Mouse (Mus musculus): ENCODE measurements at regions not wholly inside any gene's neighbourhood (a gene's known extent, or its start where the extent isn't known, plus 50 kb on each side); places are given as distances from the start of the nearest gene placed in this dataset.
"Not testable (repeated sequence)": the region's sequence is repeated elsewhere in the genome, so short reads cannot be mapped to it uniquely, and the experiment has no call there.

DNA sequence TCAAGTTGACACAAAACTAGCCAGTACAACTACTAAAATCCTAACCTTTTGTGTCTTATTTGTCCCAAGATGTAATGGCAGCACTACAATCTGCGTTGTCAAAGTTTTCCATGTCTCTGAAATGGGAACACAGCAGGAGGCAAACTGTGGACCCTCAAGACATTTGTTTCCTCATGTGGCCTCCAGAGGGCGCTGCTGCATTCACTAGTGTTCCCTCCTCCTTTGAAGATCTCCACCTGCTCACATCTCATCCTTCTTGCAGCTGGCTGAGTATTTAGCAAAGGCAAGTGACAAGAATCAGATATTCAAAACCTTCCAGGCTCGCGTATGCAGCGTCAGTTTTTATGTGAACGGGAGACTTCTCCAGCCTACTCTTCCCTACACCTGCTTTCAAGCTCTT is 663.3 kb downstream of the Dad1 start:
- H3K36me3 ChIP-seq; H3K9ac ChIP-seq (replicated peaks); H3K4me3 ChIP-seq; H3K4me2 ChIP-seq (replicated peaks); ATAC-seq (replicated peaks); H3K27me3 ChIP-seq; H3K27ac ChIP-seq (replicated peaks); H3K4me1 ChIP-seq; H3K9me3 ChIP-seq: not testable (repeated sequence)
- 53% methylated on average over 6 of the region's 6 CpGs for WGBS

DNA sequence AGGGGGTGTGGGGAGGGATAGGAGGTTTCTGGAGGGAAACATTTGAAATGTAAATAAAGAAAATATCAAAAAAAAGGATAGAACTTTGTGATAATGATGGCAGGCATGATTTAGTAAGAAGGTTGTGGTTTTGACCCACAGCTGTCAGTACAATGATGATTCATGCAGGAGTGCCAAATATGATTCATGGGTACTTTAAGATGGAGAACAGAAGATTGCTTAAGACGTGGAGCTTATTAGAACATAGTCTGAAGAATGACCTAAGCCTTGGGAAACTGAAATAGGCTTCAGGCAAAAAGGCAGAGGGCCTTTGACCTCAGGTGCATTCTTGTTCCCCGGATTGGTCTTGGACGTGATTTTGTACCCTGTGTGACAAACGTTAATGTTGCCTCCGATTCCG is 671.4 kb downstream of the Dad1 start:
- not testable (repeated sequence) for H3K9ac ChIP-seq (replicated peaks); H3K4me2 ChIP-seq (replicated peaks); ATAC-seq (replicated peaks); H3K27me3 ChIP-seq; H3K27ac ChIP-seq (replicated peaks); H3K4me3 ChIP-seq; H3K4me1 ChIP-seq; H3K9me3 ChIP-seq; H3K36me3 ChIP-seq
- WGBS, result 92% methylated on average over 6 of the region's 6 CpGs

DNA sequence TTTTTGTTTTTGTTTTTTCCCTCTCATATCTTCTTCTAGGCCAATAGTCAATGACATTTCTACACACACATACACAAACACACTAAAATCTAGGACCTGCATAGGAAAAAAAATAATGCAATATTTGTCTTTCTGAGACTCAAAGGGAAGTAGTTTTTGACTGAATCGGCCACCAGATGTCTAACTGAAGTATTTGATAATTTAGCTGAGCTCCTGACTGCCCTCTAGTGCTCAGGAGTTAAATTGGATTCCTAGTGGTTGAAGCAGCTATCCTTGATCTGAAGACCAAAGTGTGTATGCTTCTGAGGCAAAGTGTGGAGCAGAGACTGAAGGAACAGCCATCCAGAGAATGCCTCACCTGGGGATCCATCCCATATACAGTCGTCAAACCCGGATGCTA is 672.2 kb downstream of the Dad1 start:
- H3K36me3 ChIP-seq; H3K27me3 ChIP-seq; H3K4me1 ChIP-seq; ATAC-seq (replicated peaks); H3K9ac ChIP-seq (replicated peaks); H3K4me3 ChIP-seq; H3K9me3 ChIP-seq; H3K4me2 ChIP-seq (replicated peaks); H3K27ac ChIP-seq (replicated peaks): not testable (repeated sequence)
- 55% methylated on average over 3 of the region's 3 CpGs for WGBS

DNA sequence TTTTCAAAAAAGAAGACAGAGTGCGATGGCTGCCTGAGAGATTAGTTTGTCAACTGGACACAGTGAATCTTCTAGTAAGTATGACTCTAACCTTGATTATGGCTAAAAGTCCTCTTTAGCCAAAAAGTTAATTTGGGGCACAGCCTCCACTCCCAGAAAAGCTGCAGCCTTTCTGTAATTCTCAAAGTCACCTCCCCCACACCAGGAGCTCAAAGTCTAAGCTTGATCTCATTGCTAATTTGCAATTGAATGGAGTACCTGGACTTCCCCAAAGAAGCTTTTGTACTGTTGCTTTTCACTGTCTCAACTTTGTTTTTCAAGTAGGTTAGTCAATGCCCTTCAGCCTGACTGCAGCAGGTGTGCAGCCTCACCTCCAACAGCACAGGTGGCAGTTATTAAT is 677.0 kb downstream of the Dad1 start:
- H3K27me3 ChIP-seq; H3K27ac ChIP-seq (replicated peaks); H3K36me3 ChIP-seq; H3K9ac ChIP-seq (replicated peaks); ATAC-seq (replicated peaks); H3K4me1 ChIP-seq; H3K9me3 ChIP-seq; H3K4me3 ChIP-seq; H3K4me2 ChIP-seq (replicated peaks): not testable (repeated sequence)
- 94% methylated on average over 1 of the region's 1 CpGs for WGBS

DNA sequence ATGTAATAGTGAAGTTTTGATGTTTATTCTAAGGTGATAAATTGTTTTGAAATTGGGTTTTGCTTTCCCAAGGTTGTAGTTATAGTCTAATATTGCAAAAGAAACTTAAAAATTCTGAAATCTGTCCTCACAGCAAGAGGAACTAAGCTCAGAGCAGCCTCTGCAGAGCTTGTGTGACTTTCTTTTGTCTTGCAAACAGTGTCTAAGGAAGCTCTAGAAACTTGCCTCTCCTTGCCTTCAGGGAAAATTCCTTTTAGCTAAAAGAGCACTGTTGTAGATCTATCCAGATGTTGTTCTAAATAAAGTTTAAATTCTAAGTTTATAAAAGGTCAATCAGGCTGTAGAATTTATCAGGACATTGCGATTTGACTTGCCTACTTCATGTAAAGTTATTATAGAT is 681.2 kb downstream of the Dad1 start:
- not testable (repeated sequence) for H3K27me3 ChIP-seq; ATAC-seq (replicated peaks)

DNA sequence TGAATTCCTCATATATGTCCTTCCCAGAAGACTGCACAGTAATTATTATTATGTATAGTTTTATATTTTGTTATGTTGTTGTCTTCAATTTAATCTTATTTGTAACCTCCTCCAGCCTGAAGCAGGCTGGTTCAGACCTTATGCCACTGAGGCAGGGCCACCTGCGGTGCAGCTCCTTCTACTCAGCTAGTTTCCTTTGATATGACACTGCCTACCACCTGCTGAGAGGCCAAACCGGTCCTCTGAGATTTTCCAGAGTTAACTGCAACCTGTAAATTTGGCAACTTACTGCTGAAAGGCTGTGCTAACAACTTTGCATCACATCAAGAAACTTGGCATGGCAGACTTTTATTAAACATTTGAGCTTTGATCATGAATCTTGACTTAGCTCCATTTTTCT is 691.3 kb downstream of the Dad1 start:
- no peaks in the 10 kb centered on the region for H3K27me3 ChIP-seq
- 58% methylated on average over 2 of the region's 2 CpGs for WGBS
- no peak overlapping the region for H3K9ac ChIP-seq (replicated peaks)
- no peaks in the 10 kb centered on the region for H3K4me1 ChIP-seq
- ATAC-seq (replicated peaks), result no peak
- H3K4me2 ChIP-seq (replicated peaks), result no peak overlapping the region
- H3K36me3 ChIP-seq, result no peaks in the 10 kb centered on the region
- H3K4me3 ChIP-seq, result no peak overlapping the region
- H3K27ac ChIP-seq (replicated peaks), result no peak overlapping the region
- H3K9me3 ChIP-seq, result no peaks in the 10 kb centered on the region

More for the DNA sequence above, 681.2 kb downstream of the Dad1 start:
- H3K27ac ChIP-seq (replicated peaks); H3K9ac ChIP-seq (replicated peaks); H3K4me2 ChIP-seq (replicated peaks); H3K4me3 ChIP-seq; H3K4me1 ChIP-seq; H3K36me3 ChIP-seq; H3K9me3 ChIP-seq: not testable (repeated sequence)
- 83% methylated on average over 1 of the region's 1 CpGs for WGBS

DNA sequence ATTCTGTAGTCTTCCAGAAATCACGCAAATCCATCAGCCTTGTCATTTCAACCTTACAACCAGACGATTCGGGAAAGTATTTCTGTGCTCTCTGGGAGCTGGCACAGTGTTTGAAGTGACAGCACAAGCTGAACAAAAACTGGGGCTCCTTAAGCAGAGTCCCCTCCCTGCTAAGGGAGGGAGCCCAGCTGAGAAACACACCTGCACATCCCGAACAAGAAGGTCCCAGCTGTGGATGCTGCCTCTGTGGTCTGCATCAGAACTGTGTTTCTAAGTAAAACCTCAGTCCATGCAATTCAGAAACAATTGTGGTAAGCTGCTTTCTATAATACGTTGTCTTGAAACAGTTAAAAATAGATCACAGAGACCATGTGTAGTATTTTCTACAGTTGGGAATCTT is 693.8 kb downstream of the Dad1 start:
- H3K27ac ChIP-seq (replicated peaks); H3K4me1 ChIP-seq; H3K9ac ChIP-seq (replicated peaks); H3K9me3 ChIP-seq; H3K27me3 ChIP-seq; H3K4me2 ChIP-seq (replicated peaks); ATAC-seq (replicated peaks); H3K4me3 ChIP-seq; H3K36me3 ChIP-seq: not testable (repeated sequence)
- 84% methylated on average over 5 of the region's 5 CpGs for WGBS

DNA sequence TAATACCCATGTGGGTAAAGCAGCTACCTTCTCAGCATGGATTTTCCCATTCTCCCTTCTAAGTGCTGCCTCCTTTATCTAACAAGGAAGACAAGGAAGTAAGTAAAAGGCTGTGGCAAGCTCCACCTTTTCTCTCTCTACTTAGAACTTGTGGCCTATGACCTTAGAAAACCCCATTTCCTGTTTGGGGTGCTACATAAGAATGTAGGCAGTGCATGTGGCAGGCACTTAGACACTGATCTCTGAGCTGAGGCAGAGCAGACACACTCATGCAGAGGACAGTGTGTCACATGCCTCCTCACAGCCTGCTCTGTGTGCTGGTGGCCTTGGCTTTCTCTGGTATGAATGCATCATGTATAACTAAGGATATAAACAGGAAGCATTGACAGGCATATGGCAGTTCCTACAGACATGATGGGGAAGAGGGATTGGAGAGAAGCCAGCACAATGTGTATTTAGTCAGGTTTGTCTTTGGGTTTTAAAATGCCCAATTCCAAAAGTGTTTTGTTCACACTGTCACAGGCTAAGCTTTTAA is 694.5 kb downstream of the Dad1 start:
- not testable (repeated sequence) for H3K4me1 ChIP-seq; ATAC-seq (replicated peaks); H3K4me2 ChIP-seq (replicated peaks); H3K36me3 ChIP-seq; H3K9me3 ChIP-seq; H3K27me3 ChIP-seq; H3K4me3 ChIP-seq; H3K9ac ChIP-seq (replicated peaks); H3K27ac ChIP-seq (replicated peaks)

DNA sequence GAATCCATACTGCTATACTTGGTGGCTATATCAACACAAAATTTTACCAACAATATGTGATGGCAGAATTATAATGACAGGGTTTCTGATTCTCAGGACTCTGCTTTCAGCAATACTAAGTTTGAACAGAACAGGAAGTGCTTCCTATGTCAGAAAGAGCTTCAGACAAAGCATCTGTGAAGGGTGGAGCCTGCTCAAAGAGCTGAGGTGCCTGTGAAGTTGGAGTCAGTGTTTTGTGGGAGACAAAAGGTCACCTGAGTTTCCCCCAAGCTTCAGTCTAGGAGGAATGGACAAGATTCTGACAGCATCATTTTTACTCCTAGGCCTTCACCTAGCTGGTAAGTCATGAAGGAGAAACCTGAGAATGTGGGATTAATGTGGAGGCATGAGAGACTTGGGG is 700.1 kb downstream of the Dad1 start:
- Histone ChIP-seq H3K36me3 (no peaks in the 10 kb centered on the region), H3K4me3 (no peak overlapping the region), H3K4me2 (replicated peaks) (no peak overlapping the region), H3K27me3 (no peaks in the 10 kb centered on the region), H3K9ac (replicated peaks) (no peak overlapping the region), H3K4me1 (no peaks in the 10 kb centered on the region), H3K9me3 (no peaks in the 10 kb centered on the region), H3K27ac (replicated peaks) (no peak overlapping the region)
- ATAC-seq (replicated peaks), result no peak

DNA sequence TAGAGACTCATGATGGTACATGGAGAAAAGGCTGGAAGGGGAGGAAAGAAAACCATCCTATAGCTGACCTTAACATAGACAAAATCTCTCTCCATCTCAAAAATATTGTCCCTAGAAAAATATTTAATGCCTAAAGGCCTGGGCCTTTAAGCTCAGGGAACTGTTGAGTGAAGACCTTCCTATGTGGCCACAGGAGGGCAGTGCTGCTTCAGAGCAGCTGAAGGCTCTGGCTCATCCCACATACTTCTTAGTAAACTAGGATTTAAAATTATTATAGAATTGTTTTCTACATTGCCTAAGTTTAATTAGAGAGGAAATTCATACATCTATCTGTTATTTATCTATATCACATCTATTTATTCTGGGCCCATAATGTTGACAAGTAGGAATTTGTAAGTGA is 706.5 kb downstream of the Dad1 start:
- not testable (repeated sequence) for H3K4me3 ChIP-seq; ATAC-seq (replicated peaks); H3K9ac ChIP-seq (replicated peaks)

DNA sequence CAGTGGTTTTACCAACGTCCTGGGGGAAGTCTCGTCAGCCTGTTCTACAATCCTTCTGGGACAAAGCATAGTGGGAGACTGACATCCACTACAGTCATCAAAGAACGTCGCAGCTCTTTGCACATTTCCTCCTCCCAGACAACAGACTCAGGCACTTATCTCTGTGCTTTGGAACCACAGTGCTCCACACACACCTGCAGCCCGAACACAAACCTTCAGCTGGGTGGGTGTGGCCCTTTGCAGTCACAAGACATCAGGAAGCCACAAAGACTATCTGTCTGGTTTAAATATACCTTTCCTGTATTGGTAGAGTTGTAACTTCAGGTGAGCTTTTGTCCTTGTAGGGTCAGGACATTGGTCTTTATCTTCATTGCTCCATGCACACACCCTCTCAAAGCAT is 708.6 kb downstream of the Dad1 start:
- ATAC-seq (replicated peaks), result no peak
- WGBS, result 73% methylated on average over 5 of the region's 5 CpGs
- Histone ChIP-seq H3K4me1 (no peaks in the 10 kb centered on the region), H3K36me3 (no peaks in the 10 kb centered on the region), H3K27me3 (no peaks in the 10 kb centered on the region), H3K27ac (replicated peaks) (no peak overlapping the region), H3K9me3 (no peaks in the 10 kb centered on the region), H3K4me2 (replicated peaks) (no peak overlapping the region), H3K4me3 (no peak overlapping the region), H3K9ac (replicated peaks) (no peak overlapping the region)

More for the DNA sequence above, 706.5 kb downstream of the Dad1 start:
- not testable (repeated sequence) for H3K27me3 ChIP-seq; H3K9me3 ChIP-seq; H3K36me3 ChIP-seq; H3K4me2 ChIP-seq (replicated peaks); H3K4me1 ChIP-seq; H3K27ac ChIP-seq (replicated peaks)

DNA sequence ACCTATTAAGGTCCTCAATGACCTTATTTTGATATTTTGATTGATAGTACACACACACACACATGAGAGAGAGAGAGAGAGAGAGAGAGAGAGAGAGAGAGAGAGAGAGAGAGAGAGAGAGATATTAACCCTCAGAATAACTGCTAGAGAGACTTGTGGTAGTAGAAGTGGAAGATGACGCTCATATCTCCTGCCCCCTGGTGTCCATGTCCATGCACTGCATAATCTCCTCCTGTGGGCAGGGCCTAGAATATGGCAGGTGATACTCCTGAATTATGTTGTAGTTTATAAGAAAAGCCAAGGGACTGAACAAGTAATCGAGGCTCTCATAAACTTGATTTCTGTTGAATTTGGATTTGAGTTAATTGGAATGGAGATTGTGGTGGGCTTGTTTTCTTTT is 712.3 kb downstream of the Dad1 start:
- not testable (repeated sequence) for ATAC-seq (replicated peaks); H3K9ac ChIP-seq (replicated peaks); H3K9me3 ChIP-seq; H3K27ac ChIP-seq (replicated peaks); H3K4me3 ChIP-seq; H3K4me2 ChIP-seq (replicated peaks); H3K36me3 ChIP-seq; H3K4me1 ChIP-seq; H3K27me3 ChIP-seq
- WGBS, result 66% methylated on average over 2 of the region's 2 CpGs

DNA sequence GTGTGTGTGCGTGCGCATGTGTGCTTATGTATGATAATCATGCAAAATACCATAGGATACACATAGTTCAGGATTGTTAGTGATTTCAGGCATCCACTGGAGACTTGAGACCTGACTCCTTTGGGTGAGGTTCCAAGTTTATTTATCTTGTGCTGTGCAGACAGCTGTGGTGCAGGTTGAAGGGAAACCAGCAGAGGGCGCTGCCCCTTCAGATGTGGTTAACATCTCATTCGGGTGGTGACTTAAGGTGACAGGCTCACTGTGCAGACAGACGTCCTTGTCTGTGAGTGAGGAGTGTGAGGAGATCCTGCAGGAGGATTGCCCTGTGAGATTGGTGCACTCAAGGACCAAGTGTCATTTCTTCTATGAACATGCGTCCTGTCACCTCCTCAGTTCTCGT is 716.0 kb downstream of the Dad1 start:
- H3K4me3 ChIP-seq; H3K9me3 ChIP-seq; H3K27ac ChIP-seq (replicated peaks); H3K9ac ChIP-seq (replicated peaks); H3K4me2 ChIP-seq (replicated peaks); H3K27me3 ChIP-seq; H3K4me1 ChIP-seq; ATAC-seq (replicated peaks); H3K36me3 ChIP-seq: not testable (repeated sequence)
- WGBS, result 54% methylated on average over 7 of the region's 7 CpGs

DNA sequence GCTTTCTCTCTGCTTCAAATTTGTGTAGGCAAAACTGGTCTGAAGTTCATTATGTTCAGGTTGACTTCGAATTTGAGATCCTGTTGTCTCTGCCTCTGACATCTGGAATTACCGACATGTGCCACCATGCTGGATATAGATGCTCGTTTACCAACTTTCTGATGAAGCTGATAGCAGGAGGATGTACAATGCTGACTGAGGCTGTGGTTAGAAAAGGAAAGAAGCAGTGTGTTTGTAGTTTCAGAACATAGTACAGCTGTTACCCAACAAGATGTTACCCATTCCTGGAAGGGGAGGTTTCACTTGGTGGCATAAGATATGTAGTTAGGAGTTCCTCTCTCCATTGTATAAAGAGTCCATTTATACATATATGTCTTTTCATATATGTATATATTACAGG is 730.5 kb downstream of the Dad1 start:
- H3K4me3 ChIP-seq; H3K27me3 ChIP-seq; ATAC-seq (replicated peaks); H3K4me1 ChIP-seq; H3K27ac ChIP-seq (replicated peaks); H3K4me2 ChIP-seq (replicated peaks); H3K36me3 ChIP-seq; H3K9me3 ChIP-seq; H3K9ac ChIP-seq (replicated peaks): not testable (repeated sequence)
- WGBS, result no CpG with 5 or more reads among the region's 3 CpGs
